Mouse (Mus musculus): ENCODE results near the gene Pin4. TPM values are rescaled to one million over a fixed set of nuclear protein-coding genes. Genes with fewer than 3 reads are reported as not detected.

Gene Pin4
- polyA plus RNA-seq, 1 experiment from 2014 or later = 71.0 TPM

DNA sequence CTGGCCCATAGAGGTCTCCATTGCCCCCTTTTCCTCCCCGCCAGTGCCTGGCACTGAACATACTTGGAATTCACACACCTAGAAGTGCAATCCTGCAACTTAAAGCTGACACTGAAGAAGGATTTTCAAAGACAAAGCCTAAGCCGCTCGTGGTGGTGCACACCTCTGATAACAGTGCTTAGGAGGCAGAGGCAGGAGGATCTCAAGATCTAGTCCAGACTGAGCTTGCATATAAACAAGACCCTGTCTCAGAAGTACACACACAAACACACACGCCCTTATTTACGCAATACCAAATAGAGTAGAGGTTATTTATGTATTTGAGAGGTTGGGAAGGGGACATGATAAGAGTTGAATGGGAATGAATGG, 38.2 kb downstream of the Pin4 start:
- peak; percentile 23; the same call in 1 of the 2 replicates for TF ChIP-seq CTCF (IDR thresholded peaks at IDR 0.05; ENCODE audit: low read depth)

GRCm38 (mm10) chrX:102159778-102160177, 40.5 kb downstream of the Pin4 start:
- Histone ChIP-seq H3K9ac (no peak overlapping the region), H3K4me3 (ENCODE audit: low read depth, low read length) (no peak overlapping the region), H3K27me3 (ENCODE audit: insufficient read depth, low read length) (no peaks in the 10 kb centered on the region), H3K36me3 (ENCODE audit: insufficient read depth) (no peaks in the 10 kb centered on the region), H3K4me1 (ENCODE audit: insufficient read depth) (no peaks in the 10 kb centered on the region), H3K27ac (ENCODE audit: low read depth) (no peak overlapping the region), H3K4me2 (no peak overlapping the region), H3K9me3 (ENCODE audit: low read depth, low read length) (no peaks in the 10 kb centered on the region)
- no peak for ATAC-seq (ENCODE audit: insufficient read depth)
- DNase-seq = no peak
- 58% methylated on average over 2 of the region's 2 CpGs for WGBS
- TF ChIP-seq CTCF (IDR thresholded peaks at IDR 0.05; ENCODE audit: low read depth) = no peak

More for the DNA sequence above, 38.2 kb downstream of the Pin4 start:
- H3K4me2 ChIP-seq = peak overlapping the region; percentile 53
- H3K27ac ChIP-seq (ENCODE audit: low read depth) = peak overlapping the region; percentile 78; the same call in 1 of the 2 replicates
- no peaks in the 10 kb centered on the region for H3K9me3 ChIP-seq (ENCODE audit: low read depth, low read length)
- H3K4me1 ChIP-seq (ENCODE audit: insufficient read depth) = no peaks in the 10 kb centered on the region
- no peaks in the 10 kb centered on the region for H3K36me3 ChIP-seq (ENCODE audit: insufficient read depth)
- H3K4me3 ChIP-seq (ENCODE audit: low read depth, low read length) = peak overlapping the region; percentile 50
- peak overlapping the region; percentile 16; the same call in 1 of the 2 replicates for H3K9ac ChIP-seq
- DNase-seq (no peak), ATAC-seq (ENCODE audit: insufficient read depth) (no peak)
- 37% methylated on average over 5 of the region's 5 CpGs for WGBS
- H3K27me3 ChIP-seq (ENCODE audit: insufficient read depth, low read length) = no peaks in the 10 kb centered on the region

GRCm38 (mm10) chrX:102160528-102160927, 41.3 kb downstream of the Pin4 start:
- no peak for TF ChIP-seq CTCF (IDR thresholded peaks at IDR 0.05; ENCODE audit: low read depth)
- Histone ChIP-seq H3K4me1 (ENCODE audit: insufficient read depth) (no peaks in the 10 kb centered on the region), H3K9me3 (ENCODE audit: low read depth, low read length) (no peaks in the 10 kb centered on the region), H3K4me2 (no peak overlapping the region), H3K9ac (no peak overlapping the region), H3K36me3 (ENCODE audit: insufficient read depth) (no peaks in the 10 kb centered on the region), H3K4me3 (ENCODE audit: low read depth, low read length) (no peak overlapping the region), H3K27ac (ENCODE audit: low read depth) (no peak overlapping the region), H3K27me3 (ENCODE audit: insufficient read depth, low read length) (no peaks in the 10 kb centered on the region)
- 55% methylated on average over 2 of the region's 2 CpGs for WGBS
- ATAC-seq (ENCODE audit: insufficient read depth) (no peak), DNase-seq (no peak)

GRCm38 (mm10) chrX:102163096-102163495, 43.8 kb downstream of the Pin4 start:
- 28% methylated on average over 2 of the region's 2 CpGs for WGBS
- Histone ChIP-seq H3K27ac (ENCODE audit: low read depth) (no peak overlapping the region), H3K9me3 (ENCODE audit: low read depth, low read length) (no peaks in the 10 kb centered on the region), H3K27me3 (ENCODE audit: insufficient read depth, low read length) (no peaks in the 10 kb centered on the region), H3K9ac (no peak overlapping the region), H3K36me3 (ENCODE audit: insufficient read depth) (no peaks in the 10 kb centered on the region), H3K4me1 (ENCODE audit: insufficient read depth) (no peaks in the 10 kb centered on the region), H3K4me3 (ENCODE audit: low read depth, low read length) (no peak overlapping the region), H3K4me2 (no peak overlapping the region)
- TF ChIP-seq CTCF (IDR thresholded peaks at IDR 0.05; ENCODE audit: low read depth) = peak; percentile 14; the same call in 1 of the 2 replicates
- ATAC-seq (ENCODE audit: insufficient read depth) (no peak; the same call in 1 of the 2 replicates), DNase-seq (no peak)

DNA sequence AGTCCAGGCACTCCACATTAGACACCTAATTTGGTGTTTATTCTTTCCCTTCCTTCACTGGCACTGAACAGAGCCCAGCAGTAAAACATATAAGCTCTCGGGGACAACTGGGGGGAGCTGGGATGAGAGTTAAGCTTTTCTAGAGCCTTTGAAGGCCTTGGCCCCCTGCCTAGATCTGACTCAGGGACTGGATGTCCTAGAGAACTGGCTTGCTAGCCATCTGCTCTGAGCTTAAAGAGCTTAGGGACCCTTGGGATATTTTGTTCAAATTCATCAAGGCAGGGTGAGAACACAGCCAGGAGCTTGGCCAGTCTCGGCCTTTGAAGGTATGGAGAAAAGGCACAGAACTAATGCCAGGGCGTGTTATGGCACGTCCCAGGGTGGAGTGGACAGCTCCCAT, 44.3 kb downstream of the Pin4 start:
- no peak overlapping the region for H3K9ac ChIP-seq
- TF ChIP-seq CTCF (IDR thresholded peaks at IDR 0.05; ENCODE audit: low read depth) = no peak
- peak; percentile 50 for DNase-seq
- H3K36me3 ChIP-seq (ENCODE audit: insufficient read depth) = no peaks in the 10 kb centered on the region
- no peaks in the 10 kb centered on the region for H3K27me3 ChIP-seq (ENCODE audit: insufficient read depth, low read length)
- ATAC-seq (ENCODE audit: insufficient read depth) = no peak
- 59% methylated on average over 4 of the region's 4 CpGs for WGBS
- no peak overlapping the region for H3K4me3 ChIP-seq (ENCODE audit: low read depth, low read length)
- H3K4me1 ChIP-seq (ENCODE audit: insufficient read depth) = no peaks in the 10 kb centered on the region
- H3K27ac ChIP-seq (ENCODE audit: low read depth) = no peak overlapping the region
- H3K9me3 ChIP-seq (ENCODE audit: low read depth, low read length) = no peaks in the 10 kb centered on the region
- H3K4me2 ChIP-seq = no peak overlapping the region

DNA sequence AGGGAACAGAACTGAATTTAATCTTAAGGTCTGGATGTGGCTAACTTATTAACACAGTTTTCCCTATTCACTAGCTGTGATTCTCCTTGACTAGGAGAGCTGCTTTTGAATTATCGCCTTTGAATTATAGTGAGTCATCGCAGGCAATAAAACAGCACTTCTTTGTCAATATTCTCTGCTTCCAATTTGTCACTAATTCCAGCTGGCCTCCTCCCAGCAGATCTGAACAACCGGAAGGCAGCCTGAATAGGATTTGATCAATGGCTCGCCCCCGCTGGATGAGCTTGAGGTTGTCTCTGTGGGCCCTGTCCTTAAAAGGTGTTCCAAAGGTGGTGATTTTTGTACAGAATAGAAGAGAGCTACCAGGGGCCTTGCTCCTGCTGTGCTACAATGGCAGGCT, 47.3 kb downstream of the Pin4 start:
- no peak overlapping the region for H3K4me3 ChIP-seq (ENCODE audit: low read depth, low read length)
- no peaks in the 10 kb centered on the region for H3K36me3 ChIP-seq (ENCODE audit: insufficient read depth)
- no peaks in the 10 kb centered on the region for H3K9me3 ChIP-seq (ENCODE audit: low read depth, low read length)
- H3K9ac ChIP-seq = no peak overlapping the region
- no peak for TF ChIP-seq CTCF (IDR thresholded peaks at IDR 0.05; ENCODE audit: low read depth)
- DNase-seq (no peak), ATAC-seq (ENCODE audit: insufficient read depth) (no peak)
- 53% methylated on average over 5 of the region's 5 CpGs for WGBS
- H3K27ac ChIP-seq (ENCODE audit: low read depth) = 0 out of 2 replicates have a peak overlapping the region, but pooled peaks have one; percentile 24
- no peaks in the 10 kb centered on the region for H3K27me3 ChIP-seq (ENCODE audit: insufficient read depth, low read length)
- no peaks in the 10 kb centered on the region for H3K4me1 ChIP-seq (ENCODE audit: insufficient read depth)
- no peak overlapping the region for H3K4me2 ChIP-seq

GRCm38 (mm10) chrX:102166986-102167385, 47.7 kb downstream of the Pin4 start:
- DNase-seq (peak; percentile 29), ATAC-seq (ENCODE audit: insufficient read depth) (no peak)
- Histone ChIP-seq H3K4me2 (no peak overlapping the region), H3K4me3 (ENCODE audit: low read depth, low read length) (no peak overlapping the region), H3K27ac (ENCODE audit: low read depth) (0 out of 2 replicates have a peak overlapping the region, but pooled peaks have one; percentile 24), H3K9ac (no peak overlapping the region), H3K27me3 (ENCODE audit: insufficient read depth, low read length) (no peaks in the 10 kb centered on the region), H3K4me1 (ENCODE audit: insufficient read depth) (no peaks in the 10 kb centered on the region), H3K36me3 (ENCODE audit: insufficient read depth) (no peaks in the 10 kb centered on the region), H3K9me3 (ENCODE audit: low read depth, low read length) (no peaks in the 10 kb centered on the region)
- 32% methylated on average over 6 of the region's 6 CpGs for WGBS
- TF ChIP-seq CTCF (IDR thresholded peaks at IDR 0.05; ENCODE audit: low read depth) = no peak

DNA sequence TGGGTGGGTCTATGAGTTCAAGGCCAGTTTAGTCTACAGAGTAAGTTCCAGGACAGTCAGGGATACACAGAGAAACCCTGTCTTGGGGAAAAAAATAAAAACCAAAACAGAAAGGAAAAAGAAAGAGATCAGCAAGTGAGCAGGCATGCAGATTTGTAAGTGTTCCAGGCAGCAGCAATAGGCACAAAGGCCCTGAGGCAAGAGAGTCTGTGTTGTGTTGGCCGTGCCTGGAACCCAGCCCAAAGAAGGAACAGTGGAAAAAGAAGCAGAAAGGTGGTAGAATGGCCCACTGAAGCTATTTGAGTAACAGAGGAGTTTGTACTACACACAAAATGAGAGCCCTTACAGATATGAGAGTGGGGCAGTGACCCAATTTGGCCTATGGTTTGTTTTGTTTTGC, 50.5 kb downstream of the Pin4 start:
- no peaks in the 10 kb centered on the region for H3K9me3 ChIP-seq (ENCODE audit: low read depth, low read length)
- WGBS = 69% methylated on average over 1 of the region's 1 CpGs
- H3K27ac ChIP-seq (ENCODE audit: low read depth) = no peak overlapping the region
- H3K4me3 ChIP-seq (ENCODE audit: low read depth, low read length) = no peak overlapping the region
- TF ChIP-seq CTCF (IDR thresholded peaks at IDR 0.05; ENCODE audit: low read depth) = no peak
- no peak for ATAC-seq (ENCODE audit: insufficient read depth)
- no peaks in the 10 kb centered on the region for H3K27me3 ChIP-seq (ENCODE audit: insufficient read depth, low read length)
- H3K36me3 ChIP-seq (ENCODE audit: insufficient read depth) = no peaks in the 10 kb centered on the region
- no peaks in the 10 kb centered on the region for H3K4me1 ChIP-seq (ENCODE audit: insufficient read depth)
- H3K4me2 ChIP-seq = no peak overlapping the region
- H3K9ac ChIP-seq = no peak overlapping the region
- no peak for DNase-seq
